Mouse (Mus musculus) spleen, adult 2 months (tissue): ENCODE data around the gene Smarcc2. TPM values are rescaled to one million over a fixed set of nuclear protein-coding genes. Genes with fewer than 3 reads are reported as not detected.

Experiments used
- DNase-seq, 2 experiments: peaks; one replicate each; pipeline versions ENCODE4 v3.0.0 to v3.0.0-alpha.2; 2012 to 2021; ENCODE audit warnings: low spot score in 2 of 2, low read depth in 1 of 2
- H3K27ac ChIP-seq: fragments of 200-500 bp; 2 replicates; pipeline ENCODE4 v1.5.1; 2012; ENCODE audit warnings: low read length, inconsistent platforms; ENCODE audit not compliant: insufficient read depth
- H3K27me3 ChIP-seq: fragments of 200-500 bp; 2 replicates; pipeline ENCODE4 v1.6.1; 2012; ENCODE audit warnings: mild to moderate bottlenecking, moderate library complexity, low read length, inconsistent platforms; ENCODE audit not compliant: control insufficient read depth, insufficient read depth
- H3K36me3 ChIP-seq: fragments of 200-500 bp; 2 replicates; pipeline ENCODE4 v1.6.1; 2012; ENCODE audit warnings: mild to moderate bottlenecking, low read length, inconsistent platforms; ENCODE audit not compliant: control insufficient read depth, insufficient read depth
- H3K4me1 ChIP-seq: fragments of 200-500 bp; 2 replicates; pipeline ENCODE4 v1.6.1; 2011; ENCODE audit warnings: inconsistent platforms; ENCODE audit not compliant: control insufficient read depth, insufficient read depth, insufficient read length
- H3K4me3 ChIP-seq: fragments of 200-500 bp; 2 replicates; pipeline ENCODE4 v1.5.1; 2011; ENCODE audit warnings: mild to moderate bottlenecking, inconsistent platforms; ENCODE audit not compliant: insufficient read depth, insufficient read length; ENCODE audit errors: extremely low read depth
- CTCF ChIP-seq: fragments of 200-500 bp; IDR thresholded peaks from 2 replicates; pipeline ENCODE4 v1.5.1; 2011; ENCODE audit warnings: mild to moderate bottlenecking, inconsistent platforms; ENCODE audit not compliant: insufficient read depth, insufficient read length, insufficient replicate concordance; ENCODE audit errors: extremely low read depth
- POLR2A ChIP-seq: fragments of 200-500 bp; IDR thresholded peaks from 2 replicates; pipeline ENCODE4 v1.6.1; 2011; ENCODE audit warnings: low read depth, low read length, inconsistent platforms
- WGBS: fragments of 180-500 bp; shearing (Covaris S2); methylation state at CpG from one replicate; pipeline ENCODE4 v1.1.7; 2018; 5-methylcytosine and 5-hydroxymethylcytosine counted together
- polyA plus RNA-seq: library from polyadenylated mRNA; depleted of rRNA; stranded (reverse); fragments of >200 nt; gene quantifications from 2 replicates; pipeline ENCODE4 v1.2.3, GENCODE M21; 2012; rRNA removed

Gene Smarcc2
- polyA plus RNA-seq, 1 experiment, result 67.8 TPM

- no peaks in the 10 kb centered on the region for H3K27me3 ChIP-seq
- no peak overlapping the region for H3K4me3 ChIP-seq
- TF ChIP-seq CTCF (no peak), POLR2A (no peak)
- 76% methylated on average over 2 of the region's 2 CpGs for WGBS
- H3K36me3 ChIP-seq, result no peaks in the 10 kb centered on the region
- no peaks in the 10 kb centered on the region; the same call in 1 of the 2 replicates for H3K4me1 ChIP-seq
- no peak for DNase-seq
- peak overlapping the region; percentile 39; the same call in 1 of the 2 replicates for H3K27ac ChIP-seq
Observed at GRCm38 (mm10) chr10:128535206-128535605, 76.2 kb downstream of the Smarcc2 start.

- WGBS, result 33% methylated on average over 4 of the region's 4 CpGs
- Histone ChIP-seq H3K27ac (peak overlapping the region; percentile 69), H3K36me3 (no peaks in the 10 kb centered on the region), H3K4me3 (no peak overlapping the region), H3K27me3 (no peaks in the 10 kb centered on the region), H3K4me1 (no peaks in the 10 kb centered on the region; the same call in 1 of the 2 replicates)
- no peak for DNase-seq
- TF ChIP-seq CTCF, result no peak
Observed at GRCm38 (mm10) chr10:128535624-128536265, 76.7 kb downstream of the Smarcc2 start.

- H3K4me3 ChIP-seq, result no peak overlapping the region
- 10% methylated on average over 18 of the region's 18 CpGs for WGBS
- H3K27ac ChIP-seq, result peak overlapping the region; percentile 69
- no peaks in the 10 kb centered on the region for H3K27me3 ChIP-seq
- 0 out of 2 replicates have a peak, but pooled peaks cover 2% of the 10 kb centered on the region for H3K36me3 ChIP-seq
- DNase-seq, result peak; percentile 90 to 92
- H3K4me1 ChIP-seq, result no peaks in the 10 kb centered on the region; the same call in 1 of the 2 replicates
- TF ChIP-seq CTCF (peak; percentile 80; the same call in 1 of the 2 replicates), POLR2A (no peak)
Observed at GRCm38 (mm10) chr10:128536266-128536940, 77.4 kb downstream of the Smarcc2 start.

GRCm38 (mm10) chr10:128538340-128538870 is 79.4 kb downstream of the Smarcc2 start:
- no peak for DNase-seq
- Histone ChIP-seq H3K27me3 (no peaks in the 10 kb centered on the region), H3K4me1 (no peaks in the 10 kb centered on the region; the same call in 1 of the 2 replicates), H3K27ac (no peak overlapping the region), H3K4me3 (no peak overlapping the region), H3K36me3 (peaks cover 5% of the 10 kb centered on the region; the same call in 1 of the 2 replicates)
- 79% methylated on average over 1 of the region's 1 CpGs for WGBS
- TF ChIP-seq CTCF, result no peak
- TF ChIP-seq POLR2A, result no peak

Other genes starting within 250 kb of the Smarcc2 start
- gene Spryd4, start 247.4 kb upstream of the Smarcc2 start, polyA plus RNA-seq, result 6.0 and 7.6 TPM in 2 replicates
- 0.08 TPM in 1 of 2 replicates, not detected in the other for gene Mip, start 233.4 kb upstream of the Smarcc2 start, polyA plus RNA-seq
- gene Timeless, start 227.2 kb upstream of the Smarcc2 start, polyA plus RNA-seq, result 4.8 and 6.7 TPM in 2 replicates
- gene Apon, start 205.2 kb upstream of the Smarcc2 start, polyA plus RNA-seq, result 0.06 and 0.20 TPM in 2 replicates
- gene Apof, start 190.6 kb upstream of the Smarcc2 start, polyA plus RNA-seq, result 1.0 and 1.4 TPM in 2 replicates
- 34.6 and 42.1 TPM in 2 replicates for gene Stat2, start 188.7 kb upstream of the Smarcc2 start, polyA plus RNA-seq
- not detected in 2 replicates for gene Il23a, start 160.5 kb upstream of the Smarcc2 start, polyA plus RNA-seq
- 25.7 and 30.6 TPM in 2 replicates for gene Pan2, start 155.9 kb upstream of the Smarcc2 start, polyA plus RNA-seq
- 15.9 and 17.2 TPM in 2 replicates for gene Cnpy2, start 136.8 kb upstream of the Smarcc2 start, polyA plus RNA-seq
- gene Cs, start 121.5 kb upstream of the Smarcc2 start, polyA plus RNA-seq, result 70.4 and 89.2 TPM in 2 replicates
- 32.1 and 63.8 TPM in 2 replicates for gene Coq10a, start 90.3 kb upstream of the Smarcc2 start, polyA plus RNA-seq
- gene Ankrd52, start 82.1 kb upstream of the Smarcc2 start, polyA plus RNA-seq, result 31.1 and 36.9 TPM in 2 replicates
- gene Slc39a5, start 58.0 kb upstream of the Smarcc2 start, polyA plus RNA-seq, result 15.2 and 17.1 TPM in 2 replicates
- gene Nabp2, start 47.8 kb upstream of the Smarcc2 start, polyA plus RNA-seq, result 19.8 and 21.2 TPM in 2 replicates
- 24.1 and 29.4 TPM in 2 replicates for gene Rnf41, start 47.6 kb upstream of the Smarcc2 start, polyA plus RNA-seq
- 376 and 451 TPM in 2 replicates for gene Myl6, start 34.9 kb downstream of the Smarcc2 start, polyA plus RNA-seq
- gene Myl6b, start 39.4 kb downstream of the Smarcc2 start, polyA plus RNA-seq, result 0.67 and 1.1 TPM in 2 replicates
- gene Esyt1, start 66.6 kb downstream of the Smarcc2 start, polyA plus RNA-seq, result 121 and 148 TPM in 2 replicates
- 17.4 and 19.9 TPM in 2 replicates for gene Zc3h10, start 88.5 kb downstream of the Smarcc2 start, polyA plus RNA-seq
- 2,135 and 2,270 TPM in 2 replicates for gene Rpl41, start 90.1 kb downstream of the Smarcc2 start, polyA plus RNA-seq
- 16.8 and 18.9 TPM in 2 replicates for gene Pa2g4, start 106.7 kb downstream of the Smarcc2 start, polyA plus RNA-seq
- gene Erbb3, start 130.4 kb downstream of the Smarcc2 start, polyA plus RNA-seq, result 1.6 TPM in 2 replicates
- 929 and 934 TPM in 2 replicates for gene Rps26, start 167.5 kb downstream of the Smarcc2 start, polyA plus RNA-seq
- 1.1 and 1.7 TPM in 2 replicates for gene Ikzf4, start 186.7 kb downstream of the Smarcc2 start, polyA plus RNA-seq
- 6.5 and 6.9 TPM in 2 replicates for gene Suox, start 214.8 kb downstream of the Smarcc2 start, polyA plus RNA-seq
- 43.3 and 44.4 TPM in 2 replicates for gene Rab5b, start 237.0 kb downstream of the Smarcc2 start, polyA plus RNA-seq
- gene Pmel, start 244.9 kb downstream of the Smarcc2 start, polyA plus RNA-seq, result 0.66 and 9.3 TPM in 2 replicates
- gene Cdk2, start 245.8 kb downstream of the Smarcc2 start, polyA plus RNA-seq, result 19.5 and 19.8 TPM in 2 replicates